Comparison of ENCODE assay signal across 8 mouse cellular contexts in the genomic region with DNA sequence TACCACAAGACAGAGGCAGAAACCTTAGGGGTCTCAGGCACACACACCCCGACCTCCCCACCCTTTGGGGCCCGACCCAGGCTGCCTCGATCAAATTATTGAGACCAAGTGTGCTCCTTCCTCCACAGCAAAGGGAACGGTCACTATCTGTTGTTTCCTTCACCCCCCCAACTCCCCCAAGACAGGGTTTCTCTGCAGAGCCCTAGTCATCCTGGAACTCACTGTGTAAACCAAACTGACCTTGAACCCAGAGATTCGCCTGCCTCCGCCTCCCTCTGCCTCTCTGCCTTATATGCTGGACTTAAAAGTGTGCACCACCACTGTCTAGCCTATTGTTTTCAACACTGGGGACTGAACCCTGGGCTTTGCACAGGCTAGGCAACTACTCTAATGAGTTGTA. TPM values are rescaled to one million over a fixed set of nuclear protein-coding genes. Genes with fewer than 3 reads are reported as not detected.
DNase-seq lines count a peak whose midpoint lies in the region; ATAC-seq and TF ChIP-seq lines count a peak whose summit lies in the region.

No protein-coding gene starts in this region.

- no peak for TF ChIP-seq POLR2A in limb, embryonic 14.5 days (IDR thresholded peaks at IDR 0.05; ENCODE audit: borderline replicate concordance, extremely low read depth, insufficient read depth, insufficient read length)

- peaks cover 73% of the 10 kb centered on the region for H3K36me3 ChIP-seq in megakaryocyte, embryonic 14.5 days (replicated peaks; ENCODE audit: low read length)
- H3K36me3 ChIP-seq in limb, embryonic 14.5 days (ENCODE audit: control insufficient read depth, insufficient read depth, low read length): peaks cover 44% of the 10 kb centered on the region
- peaks cover 24% of the 10 kb centered on the region for H3K36me3 ChIP-seq in stomach, embryonic 14.5 days (ENCODE audit: control insufficient read depth, insufficient read depth, low read length)

- intact Hi-C loops in gastrocnemius, adult 2 months (cut with DNase I): no loop called here
- intact Hi-C loops in gastrocnemius, postnatal 36 days (cut with DNase I): no loop called here

- H3K9ac ChIP-seq in limb, embryonic 14.5 days (ENCODE audit: low read depth, low read length, severe bottlenecking): peak overlapping the region; percentile 46
- H3K9ac ChIP-seq in stomach, embryonic 14.5 days (replicated peaks; ENCODE audit: low read depth, low read length): no peak overlapping the region

- no peak for DNase-seq in gastrocnemius, adult 2 months
- DNase-seq in gastrocnemius, adult 8-10 months (ENCODE audit: low spot score in 2 of 2): no peak
- DNase-seq in limb, embryonic 14.5 days (ENCODE audit: low spot score): no peak
- no peak for DNase-seq in gastrocnemius, postnatal 36 days
- DNase-seq in frontal cortex, postnatal 14 days (ENCODE audit: low spot score in 2 of 2): no peak

- no peak overlapping the region for H3K4me3 ChIP-seq in gastrocnemius, adult 2 months
- H3K4me3 ChIP-seq in megakaryocyte, embryonic 14.5 days (replicated peaks): peak overlapping the region; percentile 88
- H3K4me3 ChIP-seq in limb, embryonic 14.5 days (replicated peaks; ENCODE audit: low read length): no peak overlapping the region
- no peak overlapping the region for H3K4me3 ChIP-seq in stomach, embryonic 14.5 days (ENCODE audit: low read depth, low read length)

- H3K4me2 ChIP-seq in limb, embryonic 14.5 days (replicated peaks; ENCODE audit: low read depth, low read length, severe bottlenecking): peak overlapping the region; percentile 29
- peak overlapping the region; percentile 11 for H3K4me2 ChIP-seq in stomach, embryonic 14.5 days (replicated peaks; ENCODE audit: low read depth, low read length)

- H3K9me3 ChIP-seq in megakaryocyte, embryonic 14.5 days: no peaks in the 10 kb centered on the region
- H3K9me3 ChIP-seq in limb, embryonic 14.5 days (ENCODE audit: control insufficient read depth, low read length): no peaks in the 10 kb centered on the region
- H3K9me3 ChIP-seq in stomach, embryonic 14.5 days (ENCODE audit: control insufficient read depth, low read depth, low read length): no peaks in the 10 kb centered on the region

- no peak for ATAC-seq in megakaryocyte, adult 5-6 weeks (ENCODE audit: poor library complexity, severe bottlenecking)
- ATAC-seq in limb, embryonic 14.5 days (ENCODE audit: low FRiP score, low read depth): no peak
- no peak for ATAC-seq in stomach, embryonic 14.5 days (ENCODE audit: insufficient number of reproducible peaks, insufficient read depth, low FRiP score, low read depth)

- H3K27me3 ChIP-seq in megakaryocyte, embryonic 14.5 days (replicated peaks): no peaks in the 10 kb centered on the region
- H3K27me3 ChIP-seq in limb, embryonic 14.5 days (ENCODE audit: control insufficient read depth, insufficient read depth, low read length): no peaks in the 10 kb centered on the region
- no peaks in the 10 kb centered on the region for H3K27me3 ChIP-seq in stomach, embryonic 14.5 days (ENCODE audit: control insufficient read depth, insufficient read depth, low read length)

- peaks cover 83% of the 10 kb centered on the region for H3K4me1 ChIP-seq in megakaryocyte, embryonic 14.5 days
- peaks cover 26% of the 10 kb centered on the region for H3K4me1 ChIP-seq in limb, embryonic 14.5 days (ENCODE audit: control insufficient read depth, insufficient read depth, low read length)
- peaks cover 23% of the 10 kb centered on the region for H3K4me1 ChIP-seq in stomach, embryonic 14.5 days (ENCODE audit: control insufficient read depth, insufficient read depth, low read length)

- no peak for TF ChIP-seq CTCF in gastrocnemius, adult 2 months (IDR thresholded peaks at IDR 0.05)

- WGBS in limb, embryonic 14.5 days: 53% methylated on average over 5 of the region's 6 CpGs
- WGBS in stomach, embryonic 14.5 days: 34% methylated on average over 6 of the region's 6 CpGs

- peak overlapping the region; percentile 63 for H3K27ac ChIP-seq in gastrocnemius, adult 2 months
- H3K27ac ChIP-seq in limb, embryonic 14.5 days (replicated peaks; ENCODE audit: low read depth, low read length): peak overlapping the region; percentile 70
- peak overlapping the region; percentile 64 for H3K27ac ChIP-seq in stomach, embryonic 14.5 days (ENCODE audit: low read length)

RNA-seq across cellular contexts. Expression of gene Frmd8, which starts 3.4 kb away (rescaled TPM):
- 1 to 10 TPM; 3.4 to 4.0 TPM for total RNA-seq in gastrocnemius, adult 2 months (2021)
- 1 to 10 TPM; 2.7 to 4.5 (median 3.0) TPM for total RNA-seq in gastrocnemius, adult 8-10 months (2022)
- polyA plus RNA-seq in megakaryocyte, embryonic 14.5 days (2012; ENCODE audit: insufficient read depth, low replicate concordance): 28.5 and 57.6 TPM in 2 replicates
- total RNA-seq in megakaryocyte, adult 5-6 weeks (2015): 21.4 and 21.9 TPM in 2 replicates
- total RNA-seq in megakaryocyte, adult 5-6 weeks (2017): 19.3 and 23.3 TPM in 2 replicates
- 22.7 and 30.1 TPM in 2 replicates for polyA plus RNA-seq in limb, embryonic 14.5 days (2012; rRNA removed)
- polyA plus RNA-seq in limb, embryonic 14.5 days (2014; fragmentation: Nextera tagmentation; extraction: Ambion mirVana): 22.6 and 22.7 TPM in 2 replicates
- polyA plus RNA-seq in stomach, embryonic 14.5 days (2014; fragmentation: Nextera tagmentation; extraction: Ambion mirVana): 18.3 and 18.6 TPM in 2 replicates
- 1 to 10 TPM; 4.5 to 5.0 TPM for total RNA-seq in gastrocnemius, postnatal 36 days (2021)

RNA-seq across cellular contexts. Expression of gene Slc25a45, which starts 5.9 kb away (rescaled TPM):
- total RNA-seq in gastrocnemius, adult 2 months (2021): under 1 TPM; 0.79 to 0.84 TPM
- total RNA-seq in gastrocnemius, adult 8-10 months (2022): 1 to 10 TPM in 3 of 4 experiments, under 1 TPM in 1; 0.80 to 1.3 (median 1.1) TPM
- 3.6 and 6.9 TPM in 2 replicates for polyA plus RNA-seq in megakaryocyte, embryonic 14.5 days (2012; ENCODE audit: insufficient read depth, low replicate concordance)
- total RNA-seq in megakaryocyte, adult 5-6 weeks (2015): 55.6 and 67.9 TPM in 2 replicates
- 69.1 and 73.5 TPM in 2 replicates for total RNA-seq in megakaryocyte, adult 5-6 weeks (2017)
- polyA plus RNA-seq in limb, embryonic 14.5 days (2012; rRNA removed): 6.2 and 6.3 TPM in 2 replicates
- 2.5 and 3.0 TPM in 2 replicates for polyA plus RNA-seq in limb, embryonic 14.5 days (2014; fragmentation: Nextera tagmentation; extraction: Ambion mirVana)
- 1.8 and 2.8 TPM in 2 replicates for polyA plus RNA-seq in stomach, embryonic 14.5 days (2014; fragmentation: Nextera tagmentation; extraction: Ambion mirVana)
- 1 to 10 TPM in 1 of 2 experiments, under 1 TPM in 1; 0.99 to 1.0 TPM for total RNA-seq in gastrocnemius, postnatal 36 days (2021)

RNA-seq across cellular contexts. Expression of gene Tigd3, which starts 22.3 kb away (rescaled TPM):
- under 1 TPM; 0.10 to 0.20 TPM for total RNA-seq in gastrocnemius, adult 2 months (2021)
- total RNA-seq in gastrocnemius, adult 8-10 months (2022): under 1 TPM; 0.12 to 0.34 (median 0.26) TPM
- polyA plus RNA-seq in megakaryocyte, embryonic 14.5 days (2012; ENCODE audit: insufficient read depth, low replicate concordance): 0.57 and 1.3 TPM in 2 replicates
- total RNA-seq in megakaryocyte, adult 5-6 weeks (2015): 0.54 and 0.59 TPM in 2 replicates
- 1.0 and 1.8 TPM in 2 replicates for total RNA-seq in megakaryocyte, adult 5-6 weeks (2017)
- polyA plus RNA-seq in limb, embryonic 14.5 days (2012; rRNA removed): 4.8 TPM in 2 replicates
- 1.7 and 2.0 TPM in 2 replicates for polyA plus RNA-seq in limb, embryonic 14.5 days (2014; fragmentation: Nextera tagmentation; extraction: Ambion mirVana)
- polyA plus RNA-seq in stomach, embryonic 14.5 days (2014; fragmentation: Nextera tagmentation; extraction: Ambion mirVana): 3.1 and 3.2 TPM in 2 replicates
- under 1 TPM in 1 of 2 experiments, not detected in 1; 0.20 TPM for total RNA-seq in gastrocnemius, postnatal 36 days (2021)

RNA-seq across cellular contexts. Expression of gene Dpf2, which starts 41.1 kb away (rescaled TPM):
- total RNA-seq in gastrocnemius, adult 2 months (2021): 10 to 100 TPM; 87.8 to 88.4 TPM
- total RNA-seq in gastrocnemius, adult 8-10 months (2022): 10 to 100 TPM; 70.5 to 97.8 (median 77.4) TPM
- polyA plus RNA-seq in megakaryocyte, embryonic 14.5 days (2012; ENCODE audit: insufficient read depth, low replicate concordance): 23.0 and 44.7 TPM in 2 replicates
- total RNA-seq in megakaryocyte, adult 5-6 weeks (2015): 52.2 and 52.4 TPM in 2 replicates
- 88.7 and 107 TPM in 2 replicates for total RNA-seq in megakaryocyte, adult 5-6 weeks (2017)
- 179 and 199 TPM in 2 replicates for polyA plus RNA-seq in limb, embryonic 14.5 days (2012; rRNA removed)
- 143 and 147 TPM in 2 replicates for polyA plus RNA-seq in limb, embryonic 14.5 days (2014; fragmentation: Nextera tagmentation; extraction: Ambion mirVana)
- polyA plus RNA-seq in stomach, embryonic 14.5 days (2014; fragmentation: Nextera tagmentation; extraction: Ambion mirVana): 132 and 148 TPM in 2 replicates
- total RNA-seq in gastrocnemius, postnatal 36 days (2021): 10 to 100 TPM; 75.1 to 81.4 TPM

RNA-seq across cellular contexts. Expression of gene Cdc42ep2, which starts 52.9 kb away (rescaled TPM):
- 10 to 100 TPM in 1 of 2 experiments, 1 to 10 TPM in 1; 8.2 to 14.3 TPM for total RNA-seq in gastrocnemius, adult 2 months (2021)
- 1 to 10 TPM; 8.6 to 9.9 (median 8.7) TPM for total RNA-seq in gastrocnemius, adult 8-10 months (2022)
- polyA plus RNA-seq in megakaryocyte, embryonic 14.5 days (2012; ENCODE audit: insufficient read depth, low replicate concordance): 4.4 and 15.7 TPM in 2 replicates
- 3.0 and 3.4 TPM in 2 replicates for total RNA-seq in megakaryocyte, adult 5-6 weeks (2015)
- total RNA-seq in megakaryocyte, adult 5-6 weeks (2017): 1.7 and 1.9 TPM in 2 replicates
- polyA plus RNA-seq in limb, embryonic 14.5 days (2012; rRNA removed): 9.7 and 10.0 TPM in 2 replicates
- polyA plus RNA-seq in limb, embryonic 14.5 days (2014; fragmentation: Nextera tagmentation; extraction: Ambion mirVana): 6.5 and 8.0 TPM in 2 replicates
- polyA plus RNA-seq in stomach, embryonic 14.5 days (2014; fragmentation: Nextera tagmentation; extraction: Ambion mirVana): 7.3 and 7.4 TPM in 2 replicates
- total RNA-seq in gastrocnemius, postnatal 36 days (2021): 10 to 100 TPM; 10.1 to 12.4 TPM

Comparison
In these comparisons a context has a peak if more than half of its experiments do, and no peak if none do; other contexts are left out.
1. RNA of gene Slc25a45, which starts 5.9 kb away (total RNA-seq): 55.6 to 73.5 TPM in megakaryocyte, adult 5-6 weeks; 0.80 to 1.3 TPM in gastrocnemius, adult 8-10 months, 0.99 to 1.0 TPM in gastrocnemius, postnatal 36 days and 0.79 to 0.84 TPM in gastrocnemius, adult 2 months; every median in the first group is over 10 times any median in the second.
2. Peak in every context shown above with its lines, with median percentiles within 50 percentile points of each other: H3K27ac ChIP-seq.